Mouse (Mus musculus) neural tube, embryonic 10.5 days (tissue): ENCODE measurements at regions not wholly inside any gene's neighbourhood (a gene's known extent, or its start where the extent isn't known, plus 50 kb on each side); places are given as distances from the start of the nearest gene placed in this dataset.

Experiments
- DNase-seq: peaks from one replicate; pipeline ENCODE4 v3.0.0-alpha.2; 2017; ENCODE audit warnings: low spot score; ENCODE audit errors: extremely low spot score

DNA sequence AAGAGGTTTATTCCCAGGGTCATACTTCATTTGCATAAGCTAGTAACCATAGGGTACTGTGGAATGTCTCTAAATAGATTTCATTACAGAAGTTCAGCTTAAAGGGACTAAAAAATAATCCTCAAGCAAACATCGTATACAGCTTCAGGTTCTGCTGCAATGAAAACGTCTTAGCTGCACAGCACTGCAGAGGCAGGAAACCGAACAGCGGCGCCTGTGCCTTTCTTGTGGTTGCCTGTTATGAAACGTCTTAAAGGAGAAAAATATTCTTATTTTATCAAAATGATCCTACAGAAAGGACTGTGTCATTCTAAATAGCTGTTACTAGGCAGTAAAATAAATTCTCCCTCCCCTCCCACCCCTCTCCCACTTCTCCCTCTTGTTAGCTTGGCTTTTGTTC lies 226.0 kb upstream of the Fam241a start:
- DNase-seq: no peak

DNA sequence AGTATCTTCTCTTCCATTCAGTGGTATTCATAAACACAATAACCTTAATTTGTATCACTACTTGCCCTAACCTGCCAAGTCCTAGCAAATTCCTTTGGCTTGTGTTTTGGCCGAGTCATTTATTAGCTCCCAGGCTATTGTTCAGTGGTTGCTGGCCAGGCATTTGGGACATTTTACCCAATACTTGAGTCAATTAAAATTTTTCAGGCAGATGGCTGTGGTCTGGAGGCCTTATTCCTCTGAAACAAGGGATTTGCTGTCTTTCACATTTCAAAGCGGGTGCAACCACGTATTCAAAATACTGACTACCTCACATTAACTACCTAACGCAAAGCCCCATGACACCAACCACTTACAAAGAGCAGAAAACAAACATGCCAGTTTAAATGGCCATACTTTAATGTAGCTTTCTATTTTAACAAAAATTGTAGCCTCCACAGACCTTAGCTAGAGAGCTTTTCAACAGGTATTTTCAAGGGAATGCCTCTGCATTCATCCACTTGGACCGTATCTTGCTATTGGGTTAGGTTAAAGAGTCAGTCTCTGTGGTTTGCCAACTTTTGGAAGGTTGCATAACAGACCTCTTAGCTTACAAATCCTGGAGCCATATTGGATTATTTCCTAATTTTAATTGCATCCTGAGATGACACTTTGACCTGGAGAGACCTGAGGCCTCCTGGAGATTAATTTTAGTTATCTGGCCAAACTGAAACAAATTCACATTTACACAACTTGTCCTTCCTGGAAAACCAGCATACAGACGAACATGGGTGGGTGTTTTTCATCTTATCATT lies 224.7 kb upstream of the Fam241a start:
- no peak for DNase-seq

DNA sequence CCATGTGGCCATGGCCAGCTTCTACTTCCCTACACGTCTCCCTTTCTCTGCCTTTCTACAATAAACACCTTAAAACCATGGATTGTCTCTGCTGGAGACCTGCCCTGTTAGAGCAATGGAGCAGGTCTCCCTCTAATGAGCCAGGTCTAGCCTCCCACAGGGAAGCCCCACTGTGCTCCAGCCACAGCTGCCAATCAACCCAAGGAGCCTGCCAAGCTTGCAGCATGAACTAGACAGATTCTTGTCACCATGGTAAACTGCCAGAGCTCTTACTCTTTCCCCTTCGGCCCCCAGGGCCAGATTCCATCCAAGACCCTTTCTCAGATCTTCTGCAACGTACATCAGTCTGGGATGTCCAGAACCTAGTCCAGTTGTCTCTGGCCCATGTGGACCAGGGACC lies 217.1 kb upstream of the Fam241a start:
- DNase-seq: no peak

DNA sequence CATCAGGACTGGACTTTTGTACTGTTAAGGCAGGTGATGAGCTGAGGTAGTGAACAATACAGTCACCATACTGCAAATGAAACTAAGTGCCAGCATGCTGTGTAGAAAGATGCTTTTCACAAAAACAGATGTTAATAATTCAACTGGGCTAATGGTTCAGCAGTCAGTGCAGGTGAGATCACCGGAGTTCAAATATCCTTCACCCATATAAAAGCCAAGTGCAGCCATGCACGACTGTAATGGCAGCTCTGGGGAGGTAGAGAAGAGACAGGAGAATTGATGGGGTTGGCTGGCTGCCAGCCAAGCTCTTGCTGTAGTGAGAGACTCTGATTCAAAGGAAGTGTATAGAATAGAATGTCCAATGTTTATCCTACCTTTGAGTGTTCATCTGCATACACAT lies 214.3 kb upstream of the Fam241a start:
- DNase-seq: no peak

DNA sequence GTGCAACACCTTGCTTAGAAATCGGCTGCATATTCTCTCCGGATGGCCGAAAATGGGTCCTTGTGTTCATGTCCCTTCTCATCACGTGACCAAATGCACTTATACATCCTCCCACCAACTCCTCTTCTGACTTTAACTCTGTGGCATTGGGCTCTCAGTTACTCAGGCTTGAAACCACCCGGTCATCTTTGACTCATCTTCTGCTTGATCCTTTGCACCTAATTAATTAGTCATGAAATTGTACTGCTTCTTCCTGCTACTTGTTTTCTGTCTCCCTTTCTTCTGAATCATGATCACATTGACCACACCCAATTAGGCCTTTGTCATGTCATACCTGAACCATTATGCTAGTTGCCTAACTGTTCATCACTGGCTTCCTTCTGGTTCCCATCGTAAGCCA lies 208.4 kb upstream of the Fam241a start:
- DNase-seq: no peak

DNA sequence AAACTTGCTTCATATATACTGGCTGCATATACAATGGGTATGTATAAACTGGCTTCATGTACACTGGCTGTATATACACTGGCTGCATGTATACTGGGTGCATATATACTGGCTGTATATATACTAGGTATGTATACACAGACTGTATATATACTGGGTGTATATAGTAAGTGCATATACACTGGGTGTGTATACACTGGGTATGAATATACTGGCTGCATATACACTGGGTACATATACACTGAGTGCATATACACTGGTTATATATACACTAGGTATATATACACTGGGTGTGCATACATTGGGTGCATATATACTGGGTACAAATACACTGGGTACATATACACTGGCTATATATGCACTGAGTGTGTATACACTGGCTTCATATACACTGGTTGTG lies 196.9 kb upstream of the Fam241a start:
- DNase-seq: no peak

DNA sequence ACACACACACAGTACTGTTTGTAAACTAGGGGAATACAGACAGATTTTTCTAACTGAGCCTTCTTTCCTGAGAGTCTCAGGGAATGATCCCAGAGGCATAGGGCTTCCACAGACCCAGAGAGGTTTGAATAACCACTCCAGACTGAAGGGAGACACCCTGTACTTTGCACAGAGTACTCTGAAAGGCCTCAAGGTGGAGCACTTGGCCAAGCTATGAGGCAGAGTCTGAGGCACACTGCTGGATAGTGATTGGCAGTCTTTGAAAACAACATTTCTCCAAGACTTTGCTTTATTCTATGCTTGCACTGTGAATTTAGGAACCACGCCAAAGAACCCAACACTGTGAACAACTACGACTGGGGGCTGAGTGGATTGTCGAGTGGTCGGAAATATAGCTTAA lies 192.1 kb upstream of the Fam241a start:
- DNase-seq: peak; percentile 51

DNA sequence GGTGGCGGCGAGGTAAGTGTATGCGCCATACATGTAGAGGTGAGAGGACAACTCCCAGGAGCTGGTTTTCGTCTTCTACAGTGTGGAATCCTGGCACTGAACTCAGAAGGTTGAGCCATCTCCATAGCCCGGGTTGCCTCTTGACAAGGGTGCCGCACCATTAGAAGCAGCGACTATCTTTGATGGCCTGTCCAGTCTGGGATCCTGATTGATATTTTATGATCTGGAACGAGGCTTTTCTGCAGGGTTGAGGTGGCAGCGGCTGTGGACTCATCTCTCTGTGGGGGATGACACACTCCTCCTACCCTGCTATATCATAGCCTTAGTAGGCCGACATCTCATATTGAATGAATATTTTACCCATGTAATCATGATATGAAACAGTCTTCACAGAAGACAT lies 191.0 kb upstream of the Fam241a start:
- no peak for DNase-seq

DNA sequence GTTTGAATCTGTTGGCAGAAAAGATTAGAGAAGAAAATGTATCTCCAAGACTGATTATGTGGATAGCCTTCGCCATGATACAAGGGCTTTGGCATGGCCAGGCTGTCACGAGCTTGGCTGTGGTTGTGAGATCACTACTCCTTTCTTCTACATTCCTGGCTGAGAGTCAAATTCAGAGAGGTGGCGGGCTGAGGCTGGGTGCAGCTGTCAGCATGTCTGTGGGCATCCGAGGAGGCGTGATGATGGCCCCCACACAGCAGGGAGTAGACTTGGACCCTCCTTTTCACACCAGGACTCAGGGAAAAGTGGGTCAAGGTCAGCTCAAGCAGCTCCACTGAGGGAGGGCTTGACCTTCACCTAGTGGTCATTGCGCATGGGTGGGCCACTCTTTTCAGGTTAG lies 186.3 kb upstream of the Fam241a start:
- DNase-seq: no peak

DNA sequence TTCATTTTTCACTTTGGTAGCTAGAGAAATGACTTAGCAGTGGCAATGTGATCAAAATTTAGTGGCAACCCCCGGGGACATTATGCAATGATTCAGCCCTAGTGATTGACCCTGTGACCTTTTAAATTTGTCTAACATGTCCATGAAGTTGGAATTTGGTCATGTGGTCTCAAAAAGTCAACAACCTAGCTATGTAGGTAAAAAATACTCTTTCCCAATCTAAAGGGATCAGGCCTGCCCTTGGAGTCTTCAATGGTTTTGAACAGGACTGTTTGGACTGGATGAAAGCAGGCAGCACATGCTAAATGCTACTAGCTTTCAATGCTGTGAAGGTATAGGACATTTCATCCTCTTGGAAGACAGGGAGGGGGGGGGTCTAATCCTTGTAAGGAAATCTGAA lies 185.3 kb upstream of the Fam241a start:
- no peak for DNase-seq

DNA sequence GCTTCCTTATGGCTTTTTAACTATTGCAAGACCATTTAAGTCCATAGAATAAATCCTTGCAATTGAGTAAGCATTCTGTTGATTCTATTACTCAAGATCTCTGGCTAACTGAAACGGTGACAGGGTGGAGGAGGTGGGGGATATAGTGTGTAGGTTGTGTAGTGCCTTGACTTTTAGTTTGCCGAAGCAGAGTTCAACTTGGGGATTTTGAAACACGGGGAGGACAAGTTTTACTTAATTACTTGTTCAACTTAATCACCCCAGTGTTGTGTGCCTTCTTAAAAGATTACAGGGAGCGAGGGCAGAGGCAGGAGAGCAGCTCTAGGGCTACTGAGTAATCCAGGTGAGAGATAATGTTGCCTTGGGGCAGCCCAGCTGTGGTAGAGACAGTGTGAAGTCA lies 171.7 kb upstream of the Fam241a start:
- no peak for DNase-seq

DNA sequence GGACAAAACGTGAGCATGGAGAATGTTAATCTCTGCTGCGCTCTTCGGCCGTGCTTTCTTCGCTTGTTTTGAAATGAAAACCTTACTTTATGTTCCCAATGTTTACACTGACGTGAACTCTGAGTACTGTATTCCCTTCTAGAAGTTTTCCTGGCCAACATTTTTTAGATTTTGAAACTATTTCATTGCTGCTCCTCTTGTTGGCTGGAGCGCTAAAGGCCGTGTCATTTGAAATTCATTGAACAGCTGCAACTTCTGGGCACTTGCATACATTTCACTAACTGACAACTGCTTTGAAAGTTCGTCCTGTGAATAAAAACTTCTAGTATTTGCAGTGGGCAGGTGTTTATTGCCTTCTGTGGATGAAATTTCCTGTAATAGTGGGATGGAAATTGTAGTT lies 157.9 kb upstream of the Fam241a start:
- DNase-seq: no peak

DNA sequence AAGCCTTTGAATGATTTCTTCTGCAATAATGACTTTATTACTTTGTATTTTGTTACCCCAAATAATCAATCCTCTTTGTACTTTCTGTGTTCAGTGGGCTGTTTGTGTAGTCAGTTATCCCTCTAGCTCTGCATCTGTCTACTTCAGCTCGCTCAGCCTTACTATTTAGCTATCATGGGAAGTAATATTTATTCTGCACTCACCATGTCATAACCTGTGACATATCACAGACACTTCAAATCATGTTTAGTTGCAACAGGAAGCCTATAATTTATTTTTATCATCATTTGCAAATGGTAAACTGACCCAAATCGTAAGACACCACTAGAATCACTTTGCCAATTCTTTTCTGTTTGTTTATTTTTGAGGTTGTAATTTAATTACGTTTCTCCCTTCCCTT lies 147.6 kb upstream of the Fam241a start:
- no peak for DNase-seq

DNA sequence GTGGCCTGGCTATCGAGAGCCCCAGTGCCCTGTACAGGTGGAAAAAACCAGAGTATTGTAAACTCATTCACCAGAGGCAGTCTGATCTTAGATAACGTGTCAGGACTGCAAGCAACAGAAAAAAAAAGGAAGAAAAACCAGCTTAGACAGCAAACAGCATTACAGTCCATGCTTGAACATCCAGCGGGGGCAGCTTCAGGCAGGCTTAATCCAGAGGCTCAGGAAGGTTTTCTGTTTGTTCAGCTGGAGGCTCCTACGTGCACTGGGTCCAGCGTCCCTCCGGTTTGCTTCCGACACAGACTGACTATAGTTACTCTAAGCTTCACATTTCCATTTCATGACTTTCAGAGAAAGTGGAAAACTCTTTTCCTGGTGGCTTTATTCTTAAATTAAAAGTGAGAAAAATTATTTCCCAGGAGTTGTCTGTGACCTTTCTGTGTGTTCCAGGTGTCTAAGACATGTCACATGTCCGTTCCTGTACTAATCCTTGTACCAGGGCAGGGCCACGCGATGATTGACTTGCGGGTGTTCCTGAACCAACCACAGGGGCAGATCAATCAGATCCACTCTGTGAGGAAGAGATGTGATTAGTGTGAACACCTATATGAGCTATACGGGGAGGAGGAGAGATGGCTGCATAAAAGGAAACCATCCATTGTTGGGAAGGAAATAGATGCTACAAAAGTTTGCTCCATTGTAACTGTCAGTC lies 144.4 kb upstream of the Fam241a start:
- DNase-seq: peak; percentile 22

DNA sequence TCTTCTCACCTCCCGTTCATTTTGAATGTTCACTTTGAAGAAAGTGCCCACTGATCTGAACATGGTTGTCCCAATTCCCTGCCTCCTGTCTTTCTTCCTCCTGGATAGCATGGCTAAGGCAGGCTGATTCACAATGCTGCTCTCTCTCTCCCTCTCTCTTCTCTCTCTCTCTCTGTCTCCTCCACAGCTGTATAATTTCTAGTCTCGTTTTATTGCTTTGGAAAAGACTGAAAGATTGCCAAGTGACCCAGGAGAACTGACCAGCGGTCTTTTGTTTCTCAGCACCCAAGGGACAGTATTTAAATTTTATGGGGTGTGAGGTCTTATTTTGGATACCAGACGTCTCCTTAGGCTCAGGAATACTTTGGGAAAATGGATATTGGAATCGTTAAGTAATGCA lies 143.1 kb upstream of the Fam241a start:
- DNase-seq: no peak

DNA sequence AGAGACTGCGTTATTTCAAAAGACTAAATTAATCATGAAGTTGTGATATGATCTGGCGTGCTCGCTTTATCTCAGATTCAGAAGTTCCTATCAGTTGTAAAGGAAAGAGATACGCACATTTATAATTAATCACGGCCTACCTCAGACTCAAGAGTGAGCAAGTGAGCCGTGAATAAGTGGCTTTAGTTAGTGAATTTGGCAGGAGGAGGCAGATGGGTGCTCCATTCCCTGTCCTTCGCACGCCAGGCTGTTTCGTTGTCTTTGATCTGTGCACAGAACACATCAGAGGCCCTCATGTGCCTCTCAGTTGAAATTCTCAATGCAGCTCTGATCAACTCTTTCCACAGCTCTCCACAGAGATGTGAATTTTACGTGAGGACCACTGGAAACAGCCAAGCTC lies 140.4 kb upstream of the Fam241a start:
- no peak for DNase-seq

DNA sequence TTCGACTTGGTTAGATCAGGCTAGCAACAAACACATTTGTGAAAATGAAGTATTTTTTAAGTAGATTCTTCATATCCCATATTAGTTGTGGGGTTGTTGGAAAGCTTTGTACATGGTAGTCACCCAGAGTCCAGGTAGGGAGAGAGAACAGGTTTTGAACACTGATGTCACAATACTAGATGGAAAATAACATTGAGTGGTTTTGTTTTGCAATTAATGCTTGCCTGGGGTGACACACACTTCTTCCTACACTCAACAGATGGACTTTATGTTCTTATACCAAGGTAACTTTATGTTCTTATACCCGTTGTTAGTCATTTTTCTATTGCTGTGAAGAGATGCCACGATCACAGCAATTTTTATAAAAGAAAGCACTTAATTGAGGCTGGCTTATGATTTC lies 134.2 kb upstream of the Fam241a start:
- no peak for DNase-seq

DNA sequence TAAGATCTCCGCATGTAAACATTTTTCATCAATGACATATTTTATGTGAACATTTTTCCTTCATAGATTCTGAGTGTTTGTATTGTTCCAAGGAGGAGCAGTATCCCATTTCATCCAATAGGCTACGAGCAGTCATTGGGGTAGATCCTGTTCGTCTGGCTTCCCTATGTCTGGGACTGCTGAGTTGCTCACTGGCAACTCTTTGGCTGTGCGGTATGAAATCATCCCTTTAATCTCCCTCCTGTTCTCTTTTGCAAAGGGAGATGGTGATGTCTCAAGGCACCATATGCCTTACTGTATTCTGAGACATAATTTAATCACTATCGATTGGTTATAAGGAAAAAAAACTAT lies 133.4 kb upstream of the Fam241a start:
- DNase-seq: no peak

DNA sequence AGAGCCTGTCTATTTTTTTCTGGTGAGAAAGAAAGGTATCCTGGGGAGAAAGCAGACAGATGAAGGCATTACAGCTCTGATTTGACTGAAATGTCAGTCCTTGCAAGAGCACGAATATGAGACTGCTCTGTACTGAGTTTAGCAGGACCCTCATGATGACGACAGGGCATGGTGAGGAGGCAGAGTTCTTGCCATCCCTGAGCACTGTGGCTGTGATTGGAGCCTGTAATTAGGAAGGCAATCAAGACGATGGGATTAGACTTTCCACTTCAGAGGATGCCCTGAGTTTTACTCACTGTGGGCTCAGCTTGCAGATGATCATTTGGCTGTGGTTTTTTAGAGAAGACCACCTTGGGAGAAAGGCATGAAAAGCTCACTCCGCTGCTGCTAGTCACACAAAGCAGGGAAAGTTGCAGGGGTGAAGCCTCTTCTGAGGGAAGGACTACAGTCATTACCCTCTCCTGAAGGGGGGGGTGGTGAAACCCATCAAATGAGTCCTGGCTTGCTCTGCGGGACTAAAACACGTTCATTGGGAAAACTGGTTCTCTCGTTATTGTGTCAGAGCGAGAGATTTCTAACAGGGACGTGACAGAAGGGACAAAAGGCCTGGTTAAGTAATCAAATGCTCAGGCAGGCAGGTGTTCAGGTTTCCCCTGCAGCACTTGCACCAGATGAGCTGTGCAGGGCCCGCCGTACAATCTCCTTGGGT lies 132.9 kb upstream of the Fam241a start:
- DNase-seq: no peak

DNA sequence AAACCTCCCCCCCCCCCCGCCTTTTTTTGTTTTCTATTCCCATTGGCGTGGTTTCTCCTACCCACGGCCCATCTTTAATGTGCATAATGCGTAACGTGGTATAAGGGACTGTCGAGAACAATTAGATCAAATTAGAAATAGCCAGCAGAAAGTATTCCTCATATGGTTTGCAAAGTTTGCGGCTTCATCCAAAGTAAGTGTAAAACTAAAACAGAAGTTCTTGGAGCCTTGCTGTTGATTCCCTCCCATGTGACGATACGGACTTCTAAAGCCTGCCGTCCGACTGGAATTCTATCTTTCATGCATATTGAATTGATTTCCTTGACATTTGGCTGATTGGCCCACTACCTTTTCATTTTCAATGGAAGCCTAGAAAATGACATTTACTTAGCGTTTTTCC lies 128.7 kb upstream of the Fam241a start:
- DNase-seq: no peak

DNA sequence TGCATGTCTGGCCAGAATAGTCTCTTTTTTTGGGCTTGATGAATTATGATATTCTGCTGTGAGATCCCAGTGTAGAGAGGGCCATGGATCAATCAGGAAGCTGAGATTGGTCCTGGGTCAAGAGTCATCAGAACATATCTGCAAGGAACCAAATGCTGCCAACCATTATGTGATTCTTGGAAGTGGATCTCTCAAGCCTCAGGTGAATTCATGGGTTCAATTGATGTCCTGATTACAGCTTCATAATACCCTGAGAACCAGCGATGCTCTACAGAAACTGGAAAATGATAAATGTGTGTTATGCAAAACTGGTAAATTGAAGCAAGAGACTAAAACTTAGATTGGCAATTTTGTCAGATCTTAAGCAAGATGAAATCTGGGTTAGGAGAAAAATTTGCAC lies 118.8 kb upstream of the Fam241a start:
- no peak for DNase-seq

DNA sequence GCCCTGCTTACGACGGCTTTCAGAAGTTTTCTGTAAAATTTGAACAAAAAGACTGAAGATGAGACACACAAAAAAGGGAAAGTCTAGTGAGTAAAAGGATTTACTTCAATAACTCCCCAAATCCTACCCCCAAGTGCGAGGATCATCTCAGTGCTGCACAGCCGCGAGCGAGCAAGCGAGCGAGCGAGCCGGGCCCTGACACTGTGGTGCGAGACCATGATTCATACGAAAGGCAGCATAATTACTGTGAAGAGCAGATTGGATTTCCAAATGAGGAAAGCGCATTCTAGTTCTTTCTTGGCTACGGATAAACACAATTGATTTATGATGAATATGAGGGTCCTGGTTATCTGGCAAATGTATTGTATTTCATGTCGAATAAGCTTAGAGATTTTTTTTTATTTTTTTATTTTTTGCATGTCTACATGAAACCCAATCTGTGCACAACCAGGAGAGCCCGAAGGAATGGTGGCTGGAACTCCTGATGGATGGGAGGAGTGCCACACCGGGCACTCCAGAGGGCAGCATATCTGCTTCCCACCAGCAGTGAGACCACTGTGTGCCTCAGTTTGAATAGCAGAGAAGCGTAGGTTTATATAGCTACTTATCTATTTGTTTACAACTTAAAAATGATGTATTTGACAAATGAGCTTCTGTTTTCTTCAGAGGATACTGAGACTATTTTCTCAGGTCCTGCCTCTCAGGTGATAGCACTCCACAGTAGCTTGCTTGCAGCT lies 106.9 kb upstream of the Fam241a start:
- no peak for DNase-seq
